Mouse (Mus musculus): ENCODE measurements at regions not wholly inside any gene's neighbourhood (a gene's known extent, or its start where the extent isn't known, plus 50 kb on each side); places are given as distances from the start of the nearest gene placed in this dataset.

DNA sequence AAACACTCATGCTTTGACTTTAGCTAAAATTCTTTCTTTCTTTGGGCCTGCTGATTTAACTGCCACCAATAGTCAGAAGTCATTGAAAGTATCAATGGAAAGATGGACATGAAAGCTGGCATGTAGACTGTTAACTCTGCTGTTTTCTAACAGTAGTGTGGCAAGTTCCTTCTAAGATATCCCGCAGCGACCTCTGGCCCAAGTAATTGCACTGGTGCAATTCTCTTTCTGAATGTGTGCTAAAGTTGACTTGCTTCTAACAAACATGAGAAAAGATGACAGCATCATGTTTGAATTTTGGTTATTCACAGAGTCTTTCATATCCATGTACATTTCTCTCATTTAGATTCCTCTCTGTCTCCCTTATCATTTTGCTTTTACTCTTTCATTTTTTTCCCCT, 109.7 kb upstream of the Rmdn2 start:
- Histone ChIP-seq H3K36me3 (replicated peaks; ENCODE audit: control insufficient read depth, insufficient read depth, low read depth, low read length) (no peaks in the 10 kb centered on the region), H3K27me3 (ENCODE audit: control insufficient read depth, insufficient read depth, low read length) (no peaks in the 10 kb centered on the region), H3K9ac (replicated peaks; ENCODE audit: low read length) (no peak overlapping the region), H3K9me3 (replicated peaks; ENCODE audit: control insufficient read depth, low read length) (no peaks in the 10 kb centered on the region), H3K4me2 (ENCODE audit: low read depth, low read length) (no peak overlapping the region), H3K4me1 (ENCODE audit: control insufficient read depth, insufficient read depth, low read length) (no peaks in the 10 kb centered on the region), H3K4me3 (ENCODE audit: low read depth, low read length) (no peak overlapping the region), H3K27ac (replicated peaks; ENCODE audit: low read depth, low read length) (no peak overlapping the region)
- DNase-seq (ENCODE audit: low spot score): no peak
- WGBS: 58% methylated on average over 2 of the region's 2 CpGs
- no peak for ATAC-seq (replicated peaks; ENCODE audit: insufficient number of reproducible peaks, low FRiP score, low TSS enrichment, low read depth)

DNA sequence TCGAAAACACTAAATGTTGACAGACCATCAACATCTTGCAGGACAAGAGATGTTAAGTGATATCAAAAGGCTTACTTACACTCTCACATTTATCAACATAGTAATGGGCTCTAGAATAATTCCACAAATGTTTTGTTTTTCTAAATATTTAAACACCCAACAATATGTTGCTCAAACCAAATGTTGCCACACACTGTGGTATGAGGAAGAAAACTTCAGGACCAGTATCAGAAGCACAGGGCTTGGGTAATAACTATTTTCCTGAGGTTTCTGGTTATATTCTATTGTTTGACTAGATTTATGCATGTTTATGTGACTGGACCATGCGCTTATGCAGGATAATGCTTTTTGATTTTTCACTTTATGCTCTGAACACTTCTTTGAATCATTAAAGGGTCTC, 108.6 kb upstream of the Rmdn2 start:
- H3K9me3 ChIP-seq (replicated peaks; ENCODE audit: control insufficient read depth, low read length): no peaks in the 10 kb centered on the region
- no peaks in the 10 kb centered on the region for H3K4me1 ChIP-seq (ENCODE audit: control insufficient read depth, insufficient read depth, low read length)
- no peaks in the 10 kb centered on the region for H3K27me3 ChIP-seq (ENCODE audit: control insufficient read depth, insufficient read depth, low read length)
- H3K27ac ChIP-seq (replicated peaks; ENCODE audit: low read depth, low read length): no peak overlapping the region
- H3K4me3 ChIP-seq (ENCODE audit: low read depth, low read length): no peak overlapping the region
- no peak overlapping the region for H3K4me2 ChIP-seq (ENCODE audit: low read depth, low read length)
- ATAC-seq (replicated peaks; ENCODE audit: insufficient number of reproducible peaks, low FRiP score, low TSS enrichment, low read depth) (no peak), DNase-seq (ENCODE audit: low spot score) (no peak)
- 88% methylated on average over 2 of the region's 2 CpGs for WGBS
- no peak overlapping the region for H3K9ac ChIP-seq (replicated peaks; ENCODE audit: low read length)
- no peaks in the 10 kb centered on the region for H3K36me3 ChIP-seq (replicated peaks; ENCODE audit: control insufficient read depth, insufficient read depth, low read depth, low read length)

DNA sequence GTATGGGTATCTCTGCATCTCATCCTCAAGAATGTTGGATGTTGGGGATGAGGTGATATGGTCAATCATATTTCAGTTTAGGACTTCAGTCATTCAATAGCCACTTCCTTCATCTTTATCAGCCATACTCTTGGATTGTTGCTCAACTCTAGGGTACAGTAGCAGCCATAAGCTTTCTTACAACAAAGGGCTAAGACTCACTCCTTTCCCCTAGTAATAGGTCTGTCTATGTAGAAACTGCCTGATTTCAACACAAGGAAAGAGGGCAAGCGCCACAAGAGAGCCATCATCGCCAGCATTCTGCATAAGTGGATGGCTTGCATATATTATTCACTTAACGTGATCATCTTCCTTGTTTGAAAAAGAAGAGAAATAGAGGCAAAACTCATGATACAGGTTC, 107.5 kb upstream of the Rmdn2 start:
- H3K9ac ChIP-seq (replicated peaks; ENCODE audit: low read length): no peak overlapping the region
- H3K9me3 ChIP-seq (replicated peaks; ENCODE audit: control insufficient read depth, low read length): no peaks in the 10 kb centered on the region
- no peak overlapping the region for H3K27ac ChIP-seq (replicated peaks; ENCODE audit: low read depth, low read length)
- H3K4me1 ChIP-seq (ENCODE audit: control insufficient read depth, insufficient read depth, low read length): no peaks in the 10 kb centered on the region
- WGBS: 89% methylated on average over 3 of the region's 3 CpGs
- H3K4me3 ChIP-seq (ENCODE audit: low read depth, low read length): no peak overlapping the region
- no peak for DNase-seq (ENCODE audit: low spot score)
- H3K4me2 ChIP-seq (ENCODE audit: low read depth, low read length): no peak overlapping the region
- ATAC-seq (replicated peaks; ENCODE audit: insufficient number of reproducible peaks, low FRiP score, low TSS enrichment, low read depth): no peak
- H3K36me3 ChIP-seq (replicated peaks; ENCODE audit: control insufficient read depth, insufficient read depth, low read depth, low read length): no peaks in the 10 kb centered on the region
- no peaks in the 10 kb centered on the region for H3K27me3 ChIP-seq (ENCODE audit: control insufficient read depth, insufficient read depth, low read length)

DNA sequence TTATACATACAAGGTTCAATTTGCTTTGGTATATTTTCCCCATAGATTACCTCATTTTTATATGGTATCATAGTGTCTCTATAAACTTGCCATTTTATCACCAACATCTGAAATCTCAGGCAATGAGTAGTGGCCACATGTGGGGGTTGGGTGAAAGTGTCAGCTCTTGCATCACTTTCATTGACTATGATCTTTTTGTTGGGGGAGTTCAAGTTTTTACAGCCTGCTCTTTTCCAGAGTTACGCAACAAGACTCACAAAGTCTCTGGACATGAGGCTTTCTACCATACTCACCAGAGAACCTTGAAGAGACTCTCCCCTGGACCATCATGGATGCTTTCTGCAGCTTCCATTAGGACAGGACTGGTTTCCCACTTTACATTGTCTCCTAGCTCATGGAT, 106.1 kb upstream of the Rmdn2 start:
- H3K4me1 ChIP-seq (ENCODE audit: control insufficient read depth, insufficient read depth, low read length): no peaks in the 10 kb centered on the region
- no peak overlapping the region for H3K9ac ChIP-seq (replicated peaks; ENCODE audit: low read length)
- ATAC-seq (replicated peaks; ENCODE audit: insufficient number of reproducible peaks, low FRiP score, low TSS enrichment, low read depth): no peak
- H3K4me2 ChIP-seq (ENCODE audit: low read depth, low read length): no peak overlapping the region
- no peaks in the 10 kb centered on the region for H3K27me3 ChIP-seq (ENCODE audit: control insufficient read depth, insufficient read depth, low read length)
- H3K9me3 ChIP-seq (replicated peaks; ENCODE audit: control insufficient read depth, low read length): no peaks in the 10 kb centered on the region
- no peak overlapping the region for H3K27ac ChIP-seq (replicated peaks; ENCODE audit: low read depth, low read length)
- no peak overlapping the region for H3K4me3 ChIP-seq (ENCODE audit: low read depth, low read length)
- no peak for DNase-seq (ENCODE audit: low spot score)
- WGBS: 92% methylated on average over 1 of the region's 1 CpGs
- H3K36me3 ChIP-seq (replicated peaks; ENCODE audit: control insufficient read depth, insufficient read depth, low read depth, low read length): no peaks in the 10 kb centered on the region

DNA sequence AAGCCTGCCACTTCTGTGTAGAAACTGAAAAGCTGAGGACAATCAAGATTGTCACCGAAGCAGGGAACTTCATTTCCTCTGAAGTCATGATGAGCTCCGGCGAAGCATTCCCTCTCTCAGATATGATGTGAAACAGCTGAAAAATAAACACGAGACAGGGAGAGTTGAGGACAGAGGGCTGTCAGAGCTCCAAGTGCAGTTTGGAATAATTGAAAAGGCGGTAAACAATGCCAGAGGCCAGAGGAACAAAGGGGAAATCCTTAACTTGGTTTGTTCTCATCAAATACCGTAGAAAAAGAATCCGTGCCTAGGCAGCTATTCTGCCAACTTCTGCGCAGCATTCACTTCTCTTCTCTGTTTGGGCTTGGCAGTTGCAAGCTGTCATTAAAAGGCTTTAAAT, 102.4 kb upstream of the Rmdn2 start:
- H3K27me3 ChIP-seq (ENCODE audit: control insufficient read depth, insufficient read depth, low read length): no peaks in the 10 kb centered on the region
- H3K27ac ChIP-seq (replicated peaks; ENCODE audit: low read depth, low read length): no peak overlapping the region
- H3K9me3 ChIP-seq (replicated peaks; ENCODE audit: control insufficient read depth, low read length): no peaks in the 10 kb centered on the region
- no peaks in the 10 kb centered on the region for H3K36me3 ChIP-seq (replicated peaks; ENCODE audit: control insufficient read depth, insufficient read depth, low read depth, low read length)
- DNase-seq (ENCODE audit: low spot score) (no peak), ATAC-seq (replicated peaks; ENCODE audit: insufficient number of reproducible peaks, low FRiP score, low TSS enrichment, low read depth) (no peak)
- no peaks in the 10 kb centered on the region for H3K4me1 ChIP-seq (ENCODE audit: control insufficient read depth, insufficient read depth, low read length)
- 78% methylated on average over 8 of the region's 8 CpGs for WGBS
- no peak overlapping the region for H3K4me2 ChIP-seq (ENCODE audit: low read depth, low read length)
- no peak overlapping the region for H3K4me3 ChIP-seq (ENCODE audit: low read depth, low read length)
- no peak overlapping the region for H3K9ac ChIP-seq (replicated peaks; ENCODE audit: low read length)

DNA sequence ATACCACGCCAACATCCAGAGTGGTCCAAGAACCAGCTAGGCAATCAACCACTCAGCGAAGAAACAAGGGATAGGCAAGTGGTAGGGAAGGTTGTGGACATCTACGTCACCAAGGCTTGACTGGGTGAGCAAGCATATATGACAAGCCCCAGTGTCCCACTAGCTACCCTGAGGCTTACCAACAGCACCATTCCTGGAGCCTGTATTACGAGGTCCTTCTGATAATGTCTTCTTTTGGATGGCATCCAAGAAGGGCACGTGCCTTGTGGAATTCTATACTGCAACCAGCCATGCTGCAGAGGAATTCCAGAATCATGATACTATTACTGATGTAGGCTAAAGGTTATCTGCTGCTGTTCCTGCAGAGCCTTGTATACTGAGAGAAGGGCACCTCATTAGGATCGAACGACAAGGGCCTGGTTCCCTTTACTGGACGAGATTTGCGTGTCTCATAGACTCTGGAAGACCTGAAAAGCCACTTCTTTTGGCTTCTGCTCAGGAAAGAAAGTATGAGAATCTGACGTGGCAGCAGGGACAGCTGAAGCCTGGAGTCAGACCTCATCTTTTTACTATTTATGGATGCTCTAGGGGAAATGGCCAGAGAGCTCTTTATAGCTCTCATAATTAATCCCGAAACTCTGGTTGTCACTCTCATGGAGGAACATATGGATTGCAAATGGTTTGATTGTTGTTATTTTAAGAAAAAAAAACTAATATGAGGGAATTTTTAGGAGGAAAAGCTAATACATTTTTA, 101.5 kb upstream of the Rmdn2 start:
- Histone ChIP-seq H3K4me3 (ENCODE audit: low read depth, low read length) (no peak overlapping the region), H3K4me1 (ENCODE audit: control insufficient read depth, insufficient read depth, low read length) (no peaks in the 10 kb centered on the region), H3K36me3 (replicated peaks; ENCODE audit: control insufficient read depth, insufficient read depth, low read depth, low read length) (no peaks in the 10 kb centered on the region), H3K9ac (replicated peaks; ENCODE audit: low read length) (no peak overlapping the region), H3K27me3 (ENCODE audit: control insufficient read depth, insufficient read depth, low read length) (no peaks in the 10 kb centered on the region), H3K4me2 (ENCODE audit: low read depth, low read length) (no peak overlapping the region), H3K27ac (replicated peaks; ENCODE audit: low read depth, low read length) (no peak overlapping the region), H3K9me3 (replicated peaks; ENCODE audit: control insufficient read depth, low read length) (no peaks in the 10 kb centered on the region)
- no peak for ATAC-seq (replicated peaks; ENCODE audit: insufficient number of reproducible peaks, low FRiP score, low TSS enrichment, low read depth)
- no peak for DNase-seq (ENCODE audit: low spot score)
- 84% methylated on average over 11 of the region's 11 CpGs for WGBS

DNA sequence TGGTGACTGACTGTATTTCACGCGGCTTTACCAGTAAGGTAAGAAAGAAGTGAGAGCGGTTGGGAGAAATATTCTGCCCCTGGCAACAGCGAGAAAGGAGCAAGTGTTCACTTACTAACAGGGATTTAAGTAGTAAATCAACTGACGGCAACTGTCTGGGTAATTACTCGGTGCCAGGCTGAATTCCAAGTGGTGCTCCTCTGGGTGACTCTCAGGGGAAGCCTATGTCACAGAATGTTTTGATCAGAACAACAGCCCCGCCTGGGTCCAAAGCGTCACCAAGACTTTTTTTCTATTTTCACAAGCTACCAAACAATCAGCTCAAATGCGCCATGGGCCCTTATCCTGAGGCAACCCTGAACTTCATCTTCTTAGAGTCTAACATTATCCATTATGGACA, 100.4 kb upstream of the Rmdn2 start:
- ATAC-seq (replicated peaks; ENCODE audit: insufficient number of reproducible peaks, low FRiP score, low TSS enrichment, low read depth) (no peak), DNase-seq (ENCODE audit: low spot score) (no peak)
- Histone ChIP-seq H3K4me3 (ENCODE audit: low read depth, low read length) (no peak overlapping the region), H3K36me3 (replicated peaks; ENCODE audit: control insufficient read depth, insufficient read depth, low read depth, low read length) (no peaks in the 10 kb centered on the region), H3K9ac (replicated peaks; ENCODE audit: low read length) (no peak overlapping the region), H3K9me3 (replicated peaks; ENCODE audit: control insufficient read depth, low read length) (no peaks in the 10 kb centered on the region), H3K4me2 (ENCODE audit: low read depth, low read length) (no peak overlapping the region), H3K27me3 (ENCODE audit: control insufficient read depth, insufficient read depth, low read length) (no peaks in the 10 kb centered on the region), H3K4me1 (ENCODE audit: control insufficient read depth, insufficient read depth, low read length) (no peaks in the 10 kb centered on the region), H3K27ac (replicated peaks; ENCODE audit: low read depth, low read length) (no peak overlapping the region)
- 84% methylated on average over 9 of the region's 9 CpGs for WGBS

DNA sequence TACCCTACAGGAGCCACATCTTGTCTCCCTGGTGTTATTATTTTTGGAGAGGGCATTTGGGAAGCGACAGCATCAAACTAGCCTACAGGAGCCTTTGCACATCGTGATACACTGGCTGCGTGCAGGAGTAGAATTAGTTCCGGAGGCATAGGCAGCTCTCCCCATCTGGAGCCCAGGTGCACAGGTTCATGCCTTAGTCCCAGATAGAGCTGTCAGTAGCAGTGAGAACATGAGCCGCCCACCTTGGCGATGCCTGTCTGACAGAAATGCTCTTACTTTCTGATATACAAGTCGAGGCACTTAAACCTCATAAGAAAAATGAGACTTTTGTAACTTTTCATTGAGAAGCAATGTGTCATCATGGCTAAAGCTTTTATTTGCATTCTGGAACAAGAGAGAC, 97.6 kb upstream of the Rmdn2 start:
- no peak overlapping the region for H3K4me3 ChIP-seq (ENCODE audit: low read depth, low read length)
- no peaks in the 10 kb centered on the region for H3K36me3 ChIP-seq (replicated peaks; ENCODE audit: control insufficient read depth, insufficient read depth, low read depth, low read length)
- H3K27ac ChIP-seq (replicated peaks; ENCODE audit: low read depth, low read length): no peak overlapping the region
- no peaks in the 10 kb centered on the region for H3K4me1 ChIP-seq (ENCODE audit: control insufficient read depth, insufficient read depth, low read length)
- WGBS: 56% methylated on average over 7 of the region's 7 CpGs
- H3K4me2 ChIP-seq (ENCODE audit: low read depth, low read length): no peak overlapping the region
- no peaks in the 10 kb centered on the region for H3K9me3 ChIP-seq (replicated peaks; ENCODE audit: control insufficient read depth, low read length)
- DNase-seq (ENCODE audit: low spot score) (peak; percentile 49), ATAC-seq (replicated peaks; ENCODE audit: insufficient number of reproducible peaks, low FRiP score, low TSS enrichment, low read depth) (no peak)
- H3K9ac ChIP-seq (replicated peaks; ENCODE audit: low read length): no peak overlapping the region
- H3K27me3 ChIP-seq (ENCODE audit: control insufficient read depth, insufficient read depth, low read length): no peaks in the 10 kb centered on the region
